Mouse (Mus musculus): Measurements from ENCODE around the gene Pcnx.

Pcnx gene

DNA sequence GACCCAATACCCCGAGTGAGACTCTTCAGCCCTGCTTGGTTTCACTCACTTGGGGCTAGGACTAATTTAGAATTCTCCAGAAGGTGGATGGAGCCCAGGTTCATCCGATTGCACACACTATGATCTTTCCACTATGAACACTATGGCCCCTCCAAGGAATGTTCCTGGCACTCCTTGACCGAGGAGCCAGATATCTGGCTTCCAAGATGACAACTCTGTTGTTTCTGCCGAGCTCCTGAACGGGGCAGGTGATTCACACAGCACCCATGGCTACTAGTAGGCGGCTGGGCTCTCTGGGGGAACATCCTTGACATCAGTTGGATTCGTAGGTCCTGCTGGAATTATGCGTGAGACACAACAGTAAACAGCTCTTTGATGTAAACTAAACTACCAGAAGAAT lies 4.8 kb upstream of the Pcnx start:
- no peak for DNase-seq (ENCODE audit: low spot score)

DNA sequence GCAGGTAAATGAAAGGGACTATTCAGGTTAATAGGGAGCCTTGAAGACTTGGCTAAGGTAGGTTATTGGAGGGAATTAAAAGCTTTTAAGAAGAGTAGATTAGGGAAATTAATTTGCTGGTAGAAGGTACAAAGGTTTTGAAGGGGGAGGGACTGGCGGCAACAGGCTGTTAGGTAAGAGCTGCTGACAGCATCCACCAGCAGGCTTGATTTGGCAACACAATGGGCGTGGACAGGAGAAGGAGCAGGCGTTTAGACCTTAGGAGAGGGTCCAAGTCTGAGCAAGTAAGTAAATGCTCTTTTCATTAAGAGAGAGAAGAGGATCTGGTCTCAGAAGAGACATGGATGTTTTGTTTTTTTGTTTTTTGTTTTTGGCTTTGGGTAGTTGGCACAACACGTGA lies 3.1 kb upstream of the Pcnx start:
- DNase-seq (ENCODE audit: low spot score): no peak

DNA sequence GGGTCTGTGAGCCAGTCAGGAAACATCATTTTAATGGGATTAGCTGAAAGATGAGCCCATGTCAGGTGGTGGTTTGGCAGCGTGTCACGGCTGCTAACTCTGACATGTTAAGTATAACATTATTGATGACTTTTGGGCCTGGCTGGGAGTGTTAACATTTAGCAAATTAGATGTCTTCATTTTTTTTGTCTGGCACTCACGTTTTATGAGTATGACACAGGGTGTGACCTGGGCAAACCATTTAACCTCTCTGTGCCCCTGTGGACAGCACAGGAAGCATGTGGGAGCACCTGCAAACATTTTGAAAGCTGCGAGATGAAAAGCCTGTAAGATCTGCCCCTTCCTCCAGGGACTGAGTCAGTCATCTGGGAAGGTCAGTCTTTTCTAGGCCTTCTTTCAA lies 2.6 kb upstream of the Pcnx start:
- no peak for DNase-seq (ENCODE audit: low spot score)

DNA sequence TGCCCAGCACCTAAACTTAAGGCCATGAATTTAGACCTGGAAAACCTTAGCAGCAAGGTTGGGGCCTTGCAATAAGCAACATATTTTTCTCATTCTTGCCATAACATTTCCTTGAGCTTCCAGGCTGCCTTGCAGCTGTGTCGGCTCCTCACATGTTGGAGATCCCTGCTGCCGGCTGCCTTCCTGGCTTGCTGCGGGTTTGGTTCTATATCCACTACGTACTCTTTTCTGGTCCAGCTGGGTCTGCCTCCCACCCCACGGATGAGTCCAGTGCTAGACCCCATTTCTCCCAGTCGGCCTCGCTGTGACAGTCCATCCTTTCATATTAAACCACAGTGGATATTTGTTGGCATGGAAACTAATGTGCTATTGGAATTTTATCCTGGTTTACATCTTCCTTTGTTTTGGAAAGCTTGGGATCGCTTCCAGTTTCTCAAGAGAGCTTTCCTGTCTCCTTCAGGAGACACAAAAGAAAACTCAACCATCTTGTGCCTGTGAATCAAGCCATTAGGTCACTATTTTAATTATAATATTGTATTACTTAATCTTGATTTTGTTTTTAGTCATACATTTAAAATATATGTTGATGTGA lies 1.7 kb upstream of the Pcnx start:
- no peak for DNase-seq (ENCODE audit: low spot score)

DNA sequence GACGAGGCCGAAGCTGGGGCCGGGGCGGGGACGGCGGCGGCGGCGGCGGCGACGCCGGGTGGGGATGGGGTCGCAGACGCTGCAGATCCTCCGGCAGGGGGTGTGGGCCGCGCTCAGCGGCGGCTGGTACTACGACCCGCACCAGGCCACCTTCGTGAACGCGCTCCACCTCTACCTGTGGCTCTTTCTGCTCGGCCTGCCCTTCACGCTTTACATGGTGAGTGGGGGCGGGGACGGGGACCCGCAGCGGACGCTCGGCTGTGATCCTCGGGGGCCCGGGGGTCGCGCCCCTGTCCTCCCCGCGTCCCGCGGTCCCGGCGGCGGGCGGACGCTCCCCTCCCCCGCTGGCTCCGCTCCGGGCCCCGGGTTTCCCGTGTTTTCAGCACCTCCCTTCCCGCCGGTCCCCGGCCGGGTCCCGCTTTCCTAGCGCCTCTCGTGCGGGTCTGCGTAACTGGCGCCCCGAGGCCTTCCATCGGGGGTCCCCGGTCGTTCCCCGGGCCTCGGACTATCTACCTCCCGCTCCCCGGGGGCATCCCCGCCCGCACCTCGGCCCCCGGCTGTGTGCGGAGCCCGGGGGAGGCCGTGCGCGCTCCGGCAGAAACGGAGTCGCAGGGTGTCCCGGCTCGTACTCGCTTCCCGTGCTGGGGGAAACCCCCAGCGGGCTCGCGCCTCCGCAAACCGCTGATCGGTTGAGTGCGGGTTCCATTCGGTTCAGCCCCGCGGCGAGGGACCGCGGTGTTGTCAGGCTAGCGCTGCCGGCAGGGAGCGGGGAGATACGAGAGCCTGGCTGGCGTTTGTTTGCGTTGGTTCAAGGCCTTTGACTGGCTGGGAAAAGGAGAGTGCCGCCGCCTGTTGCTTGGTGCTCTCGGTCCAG lies 722 bp downstream of the Pcnx start:
- DNase-seq (ENCODE audit: low spot score): peak; percentile 74

DNA sequence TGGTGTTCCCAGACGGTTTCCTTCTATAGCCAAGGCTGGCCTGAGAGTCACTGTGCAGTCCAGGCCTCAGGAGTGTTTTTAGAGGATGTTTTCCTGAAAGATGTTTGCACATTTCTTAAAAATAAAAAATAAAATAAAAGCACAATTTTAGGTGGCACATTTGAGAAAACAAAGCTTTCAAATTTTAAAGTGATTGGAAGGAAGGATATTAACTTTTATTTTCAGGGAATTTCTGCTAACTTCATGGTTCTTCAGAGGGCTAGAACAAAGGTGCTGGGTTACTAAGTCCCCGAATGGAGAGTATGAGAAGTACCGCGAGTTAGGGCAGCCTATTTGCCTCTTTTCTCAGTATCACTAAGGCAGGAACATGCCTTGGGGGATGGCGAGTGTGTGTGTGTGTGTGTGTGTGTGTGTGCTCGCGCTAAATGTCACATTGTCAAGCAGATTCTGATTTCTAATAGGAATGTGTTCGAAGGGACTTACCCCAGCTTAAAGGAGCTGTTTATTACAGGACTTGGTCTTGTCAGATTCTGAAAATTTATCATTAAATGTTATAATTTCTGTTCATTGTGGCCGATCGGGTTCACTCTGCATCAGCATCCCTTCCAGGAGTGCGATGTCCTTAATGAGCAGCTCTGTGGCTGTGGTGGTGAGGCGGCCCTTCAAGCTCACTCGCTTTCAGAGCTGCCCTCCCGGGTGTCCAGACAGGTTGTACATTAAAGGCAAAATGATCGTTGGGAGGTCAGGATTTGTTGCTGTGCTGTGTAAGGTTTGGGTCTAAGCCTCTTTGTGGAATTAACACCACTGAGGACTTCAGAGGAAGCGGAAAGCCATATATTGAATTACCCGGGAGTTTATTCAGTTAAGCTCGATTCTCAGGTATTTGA lies 1.6 kb downstream of the Pcnx start:
- no peak for DNase-seq (ENCODE audit: low spot score)

DNA sequence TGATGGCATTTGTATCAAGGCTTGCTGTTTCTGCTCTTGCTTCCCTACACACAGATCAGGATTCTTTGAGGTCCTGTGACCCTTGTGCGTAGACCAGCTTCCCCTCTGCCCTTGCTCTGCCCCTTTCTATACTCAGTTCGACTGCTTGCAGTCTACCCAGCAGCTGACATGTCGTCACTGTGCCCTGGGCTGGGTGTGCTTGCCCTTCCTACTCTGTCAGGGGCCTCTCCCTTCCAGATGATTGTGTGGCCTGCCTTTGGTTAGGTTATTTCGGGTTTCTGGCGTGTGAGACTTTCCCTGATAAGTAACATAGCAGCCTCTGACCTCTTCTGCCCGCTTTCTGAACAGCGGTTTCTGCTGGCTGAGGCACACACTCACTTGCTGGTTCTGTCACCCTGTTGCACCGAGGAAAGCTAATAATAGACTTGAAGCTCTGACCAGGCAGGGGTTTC lies 2.6 kb downstream of the Pcnx start:
- DNase-seq (ENCODE audit: low spot score): no peak

DNA sequence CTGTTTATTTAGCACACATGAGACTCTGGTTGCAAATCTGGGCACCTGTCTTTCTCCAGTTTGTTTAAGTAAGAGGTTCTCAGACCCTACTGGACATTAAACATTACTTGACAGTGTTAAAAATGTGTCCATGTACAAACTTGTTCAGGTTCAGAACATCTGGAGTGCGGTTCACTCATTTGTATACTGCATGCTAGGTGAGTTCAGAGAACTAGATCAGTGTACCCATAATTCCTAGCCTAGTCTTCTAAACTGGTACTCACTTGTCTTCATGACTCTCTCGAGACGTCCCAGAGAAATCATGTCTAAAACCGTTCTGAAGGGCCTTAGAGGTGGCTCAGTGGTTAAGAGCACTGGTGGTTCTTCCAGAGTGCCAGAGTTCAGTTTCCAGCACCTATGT lies 4.1 kb downstream of the Pcnx start:
- no peak for DNase-seq (ENCODE audit: low spot score)

DNA sequence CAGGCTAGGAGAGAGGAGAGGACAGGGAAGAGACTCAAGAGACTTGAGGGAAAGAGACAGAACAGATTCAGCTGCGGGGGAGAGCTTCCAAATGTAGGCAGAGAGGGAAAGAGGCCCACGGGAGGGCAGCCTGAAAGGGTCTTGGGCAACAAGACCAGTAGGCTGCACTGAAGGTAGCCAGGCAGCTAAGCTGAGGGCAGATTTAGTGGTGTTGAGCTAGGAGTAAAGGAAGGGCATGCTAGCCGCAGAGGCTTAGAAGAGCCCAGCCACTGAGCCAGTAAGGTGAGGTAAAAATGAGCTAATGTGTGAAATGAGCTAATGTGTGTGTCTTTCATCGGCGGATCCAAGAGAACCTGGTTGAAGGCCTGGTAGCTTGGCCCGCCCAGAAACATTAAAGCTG lies 5.4 kb downstream of the Pcnx start:
- DNase-seq (ENCODE audit: low spot score): no peak

DNA sequence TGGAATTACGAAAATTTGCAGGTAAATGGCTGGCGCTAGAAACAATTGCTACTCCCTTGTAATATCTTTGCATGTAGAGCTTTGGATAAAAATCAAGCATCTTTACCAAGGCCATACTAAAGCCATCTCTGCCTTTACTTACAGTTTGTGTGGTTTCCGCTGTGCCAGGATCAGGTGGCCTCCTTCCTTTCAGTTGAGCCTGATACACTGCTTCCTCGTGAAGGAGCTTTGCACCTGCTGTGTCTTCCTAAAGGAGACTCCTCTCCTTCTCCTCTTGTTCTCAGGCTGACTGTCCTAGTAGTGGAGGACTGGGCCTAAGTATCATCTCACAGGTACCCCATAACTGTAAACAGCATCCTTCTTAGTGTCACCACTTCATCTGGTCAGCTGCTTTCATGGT lies 7.5 kb downstream of the Pcnx start:
- DNase-seq (ENCODE audit: low spot score): no peak

DNA sequence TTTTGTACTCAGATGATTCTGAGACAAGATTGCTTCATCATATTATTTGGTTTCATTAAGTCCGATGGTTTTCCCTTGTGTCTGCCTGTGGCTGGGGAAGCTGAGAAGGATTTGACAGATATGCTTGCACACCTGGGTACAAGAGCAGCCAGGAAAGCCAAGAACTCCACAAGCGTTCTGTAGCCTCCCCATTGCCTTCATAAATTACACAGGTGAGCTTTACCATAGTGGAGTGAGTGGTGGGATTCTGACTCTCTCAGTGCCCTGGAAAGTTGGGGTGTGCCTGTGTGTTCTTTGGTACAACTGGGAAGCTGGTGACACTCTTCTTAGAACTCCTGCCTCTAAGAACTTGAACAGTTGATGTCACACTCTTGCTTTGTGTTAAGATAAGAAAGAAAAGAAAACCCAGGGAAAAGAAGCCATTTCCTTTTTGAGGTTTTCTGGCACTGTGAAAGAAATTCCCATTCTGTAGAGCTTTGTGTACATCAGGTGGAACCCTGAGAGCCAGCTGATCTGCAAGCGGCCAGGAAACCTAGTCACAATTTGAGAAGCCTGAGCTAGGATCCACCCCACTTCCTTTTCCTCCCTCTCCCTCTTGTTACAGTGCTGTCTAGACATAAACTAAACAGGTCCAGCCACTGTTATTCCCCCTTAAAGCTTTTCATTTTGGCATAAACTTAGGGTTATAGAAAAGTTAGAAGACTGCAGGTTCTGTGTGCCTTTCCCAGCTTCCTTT lies 9.6 kb downstream of the Pcnx start:
- no peak for DNase-seq (ENCODE audit: low spot score)

DNA sequence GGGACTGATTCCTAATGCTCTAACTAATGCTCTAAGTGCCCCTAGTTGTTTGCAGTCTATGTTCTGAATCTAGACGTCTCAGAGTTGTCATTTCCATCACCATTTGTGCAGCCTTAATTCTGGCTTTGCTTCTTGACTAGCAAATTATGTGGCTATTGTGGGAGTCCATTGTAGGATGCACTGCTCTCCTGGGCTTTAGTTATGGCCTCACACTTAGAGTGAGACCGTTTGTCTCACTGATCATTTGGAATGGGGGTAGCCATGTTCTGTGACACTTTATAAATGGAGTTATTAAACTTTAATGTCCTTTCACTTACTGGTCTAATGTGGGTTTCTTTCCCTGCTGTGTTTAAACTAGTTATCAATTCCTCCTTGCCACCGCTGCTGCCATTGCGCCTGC lies 13.5 kb downstream of the Pcnx start:
- DNase-seq (ENCODE audit: low spot score): no peak

DNA sequence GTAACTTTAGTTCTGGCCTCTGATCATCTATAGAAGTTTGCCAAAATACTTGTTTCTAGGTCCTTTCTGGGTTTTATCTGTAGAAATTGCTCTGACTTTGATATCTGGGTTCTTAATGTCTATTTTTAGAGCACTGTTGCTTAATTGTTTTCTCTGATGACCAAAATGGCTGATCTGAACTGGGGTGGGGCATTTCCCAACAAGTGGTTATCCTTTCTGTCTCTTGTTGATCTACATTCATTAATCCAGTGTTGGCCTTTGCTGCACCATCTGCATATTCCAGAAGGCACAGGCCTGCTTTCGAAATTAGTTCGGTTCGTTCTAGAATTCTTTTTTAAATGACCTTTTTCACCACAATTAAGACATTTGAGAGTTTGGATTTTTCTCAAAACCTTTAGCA lies 20.3 kb downstream of the Pcnx start:
- DNase-seq (ENCODE audit: low spot score): no peak

DNA sequence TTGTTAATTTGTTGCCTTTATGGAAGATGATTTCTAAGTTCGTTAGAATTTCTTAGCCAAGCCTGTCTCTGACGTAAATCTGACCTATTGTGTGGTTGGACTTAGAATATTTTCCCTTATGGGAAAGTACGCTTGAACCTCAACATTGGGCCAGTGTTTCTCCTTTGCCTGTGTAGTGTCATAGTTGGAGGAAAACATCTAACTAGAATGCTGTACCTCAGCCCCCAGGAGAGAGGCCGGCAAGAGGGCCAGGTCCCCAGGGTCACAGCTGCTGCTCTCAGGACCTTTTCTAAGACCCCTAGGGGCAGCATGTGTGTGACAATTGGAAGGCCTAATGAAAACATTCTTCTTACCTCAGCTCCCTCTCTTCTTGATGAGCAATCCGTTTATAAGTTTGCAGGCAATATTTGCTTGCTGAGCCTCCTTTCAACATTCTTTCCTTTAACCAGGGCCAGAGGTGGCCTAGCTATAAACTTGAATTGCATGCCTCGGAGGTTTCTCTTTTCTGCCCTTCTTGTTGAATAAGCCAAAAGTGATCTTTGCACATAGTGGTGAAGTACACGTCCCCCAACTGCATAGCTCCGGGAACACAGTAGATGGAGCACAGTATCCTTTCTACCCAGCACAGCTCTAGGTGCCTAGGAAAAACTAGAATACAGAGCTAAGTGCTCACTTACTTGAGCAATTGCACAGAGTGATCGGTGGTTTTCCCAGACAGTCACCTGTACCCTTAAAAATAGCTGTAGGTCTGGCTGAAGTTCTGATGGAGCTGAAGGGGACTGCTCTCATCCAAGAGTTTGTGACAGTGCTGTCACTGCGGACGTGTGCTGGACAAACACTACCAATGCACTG lies 23.7 kb downstream of the Pcnx start:
- no peak for DNase-seq (ENCODE audit: low spot score)

DNA sequence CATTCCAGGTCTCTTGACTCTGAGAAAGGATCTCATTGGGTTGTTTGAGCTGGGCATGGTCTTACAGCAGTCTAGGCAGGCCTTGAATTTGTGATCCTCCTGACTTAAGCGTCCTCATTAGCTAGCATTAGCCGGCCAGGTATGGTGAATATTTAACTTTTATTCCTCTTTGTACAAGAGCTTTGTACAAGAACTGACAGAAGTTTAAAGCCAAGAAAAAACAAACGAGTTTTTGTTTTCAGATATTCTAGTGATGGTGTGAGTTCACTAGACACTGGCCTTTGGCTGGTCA lies 24.2 kb downstream of the Pcnx start:
- DNase-seq (ENCODE audit: low spot score): no peak

DNA sequence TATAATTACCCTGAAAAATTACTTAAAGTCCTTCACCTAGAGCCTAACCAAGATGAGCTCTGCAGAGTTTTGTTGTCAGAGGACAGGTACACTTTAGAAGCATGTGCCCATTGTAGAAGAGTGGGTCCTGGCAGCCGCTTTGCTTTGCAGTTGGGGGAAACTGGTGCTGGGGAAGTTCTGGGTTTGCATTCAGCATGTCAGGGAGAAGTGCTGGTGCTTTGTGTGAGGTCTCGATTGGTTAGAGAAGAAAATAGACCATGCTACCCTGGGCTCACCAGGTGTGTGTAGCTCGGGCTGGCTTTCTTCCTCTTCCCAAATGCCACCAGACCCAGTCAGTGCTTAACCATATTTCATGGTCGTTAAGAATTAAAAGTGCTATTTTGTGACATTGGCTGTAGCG lies 25.2 kb downstream of the Pcnx start:
- no peak for DNase-seq (ENCODE audit: low spot score)

DNA sequence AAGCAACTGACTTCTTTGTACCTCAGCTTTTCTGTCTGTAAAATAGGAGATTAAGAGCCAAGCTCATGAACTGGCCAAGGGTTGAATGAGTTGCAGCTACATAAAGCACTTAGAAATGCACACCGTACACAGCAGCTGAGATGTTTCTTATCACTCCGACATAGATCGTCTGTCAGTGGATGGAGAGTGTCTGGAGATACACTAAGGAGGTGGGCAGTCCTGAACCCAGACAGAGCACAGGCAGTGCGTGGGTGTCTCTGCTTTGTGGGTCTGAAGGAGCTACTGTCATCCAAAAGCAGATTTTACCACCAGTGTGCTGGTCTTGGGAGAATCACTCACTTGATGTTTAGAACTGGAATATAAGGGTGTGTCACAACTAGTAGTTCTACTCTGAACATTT lies 26.2 kb downstream of the Pcnx start:
- no peak for DNase-seq (ENCODE audit: low spot score)

DNA sequence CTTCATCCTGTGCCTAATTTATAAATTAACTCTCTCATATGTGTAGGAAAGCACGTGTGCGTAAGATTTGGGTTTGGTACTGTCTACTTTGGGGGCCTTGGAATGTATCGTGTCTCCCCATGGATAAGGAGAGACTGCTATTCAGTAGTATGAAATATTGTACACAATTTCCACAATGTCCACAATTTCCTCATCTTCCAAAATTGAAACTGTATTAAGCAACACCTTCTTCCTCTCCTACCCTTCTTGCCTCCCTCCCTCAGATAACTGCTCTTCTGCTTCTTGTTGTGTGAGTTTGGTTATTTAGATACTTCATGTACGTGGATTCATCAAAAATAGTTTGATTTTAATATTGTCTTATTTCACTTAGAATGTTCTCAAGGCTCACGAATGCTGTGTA lies 29.1 kb downstream of the Pcnx start:
- DNase-seq (ENCODE audit: low spot score): no peak

DNA sequence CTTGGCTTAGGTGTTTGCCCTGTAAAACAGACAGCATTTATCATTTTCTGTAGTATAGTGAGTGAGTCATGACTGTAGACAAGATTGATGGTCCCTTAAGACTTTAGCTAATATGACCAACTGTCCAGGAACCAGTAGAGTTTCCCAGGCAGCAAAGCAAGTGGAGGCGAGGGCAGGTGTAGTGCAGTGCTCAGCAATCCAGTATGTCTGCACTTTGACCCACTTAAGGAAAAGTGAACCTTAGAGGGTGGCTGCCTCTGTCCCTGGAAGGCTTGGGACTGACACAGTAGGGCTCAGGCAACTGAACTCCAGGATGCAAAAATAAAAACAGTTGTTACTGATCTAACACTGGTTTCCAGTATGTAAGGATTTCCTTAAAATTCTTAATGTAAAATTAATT lies 32.1 kb downstream of the Pcnx start:
- DNase-seq (ENCODE audit: low spot score): no peak

DNA sequence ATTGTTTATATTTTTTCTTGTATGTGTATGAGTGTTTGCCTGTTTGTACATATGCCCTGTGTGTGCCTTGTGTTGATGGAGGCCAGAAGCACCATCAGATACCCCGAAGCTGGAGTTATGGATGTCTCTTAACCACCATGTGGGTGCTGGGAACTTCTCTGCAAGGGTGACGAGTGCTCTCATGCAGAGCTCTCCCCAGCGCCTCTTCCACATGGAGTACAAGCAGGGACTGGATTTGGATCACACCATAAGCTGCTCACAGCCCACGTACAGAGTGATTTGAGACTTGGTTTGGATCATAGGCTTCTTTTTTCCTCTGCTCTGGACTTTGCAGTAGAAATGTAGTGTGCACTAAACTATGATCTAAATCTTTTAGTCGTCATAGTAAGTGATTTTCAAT lies 34.5 kb downstream of the Pcnx start:
- no peak for DNase-seq (ENCODE audit: low spot score)

DNA sequence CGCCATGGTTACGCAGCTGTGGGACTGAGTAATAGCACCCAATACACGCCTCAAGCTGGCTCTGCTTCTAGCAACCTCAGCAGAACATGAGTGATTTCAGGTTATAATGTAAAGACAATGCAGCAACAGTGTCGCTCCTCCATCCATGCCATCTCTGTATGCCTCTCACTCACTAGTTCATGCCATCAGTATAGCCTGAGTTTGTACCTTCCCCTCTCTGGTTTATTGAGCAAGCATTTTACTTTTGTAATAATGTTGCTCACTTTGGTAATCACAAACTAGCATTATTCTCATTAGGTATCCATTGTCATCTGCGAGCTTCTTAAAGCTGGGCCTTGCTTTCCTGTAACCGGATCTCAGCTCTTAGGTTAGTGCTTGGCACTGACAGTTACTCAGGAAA lies 36.2 kb downstream of the Pcnx start:
- no peak for DNase-seq (ENCODE audit: low spot score)

DNA sequence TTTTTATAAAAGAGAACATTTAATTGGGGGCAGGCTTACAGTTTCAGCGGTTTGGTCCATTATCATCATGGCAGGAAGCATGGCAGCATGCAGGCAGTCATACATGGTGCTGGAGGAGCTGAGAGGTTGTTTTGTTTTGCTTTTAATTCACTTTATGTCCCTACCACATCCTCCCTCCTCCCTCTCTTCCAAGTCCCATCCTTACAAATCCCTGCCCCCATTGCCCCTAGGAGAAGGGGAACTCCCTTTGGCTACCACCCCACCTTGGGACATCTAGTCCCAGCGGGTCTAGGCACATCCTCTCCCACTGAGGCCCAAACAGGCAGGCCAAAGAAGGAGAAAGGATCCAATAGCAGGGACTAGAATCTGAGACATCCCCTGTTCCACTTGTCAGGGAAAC lies 44.6 kb downstream of the Pcnx start:
- no peak for DNase-seq (ENCODE audit: low spot score)
